Mouse (Mus musculus): ENCODE measurements around the gene Gm21882.
"Not testable (repeated sequence)": the region's sequence is repeated elsewhere in the genome, so short reads cannot be mapped to it uniquely, and the experiment has no call there.

Gm21882 gene

DNA sequence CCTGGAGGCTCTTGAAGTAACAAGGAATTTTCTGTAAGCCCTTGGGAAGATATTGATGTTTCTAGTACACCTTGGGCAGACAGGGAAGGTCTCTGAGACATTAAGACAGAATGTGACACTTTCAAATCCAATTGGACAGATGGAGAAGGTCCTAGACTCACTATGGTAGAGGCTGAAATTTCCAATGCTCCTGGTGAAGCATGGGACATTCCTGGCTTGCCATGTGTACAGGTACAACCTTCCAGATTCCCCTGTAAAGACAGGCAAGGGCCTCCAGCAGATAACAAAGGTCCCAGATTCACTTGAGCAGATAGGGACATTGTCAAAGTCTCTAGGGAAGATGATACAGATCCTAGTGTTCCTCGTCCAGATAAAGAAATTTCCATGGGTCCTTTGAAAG is at the start of gene Gm21882:
Gene Gm21882, minus strand, starts transcription at position 101 of the 400 bp plus-strand sequence.
- DNase-seq: not testable (repeated sequence)

Data from cerebellum, postnatal 36 days (tissue).